Mouse (Mus musculus): ENCODE data around the gene Olfr322. TPM values are rescaled to one million over a fixed set of nuclear protein-coding genes. Genes with fewer than 3 reads are reported as not detected.

Olfr322 gene
- polyA plus RNA-seq, 1 experiment from 2014 or later: not detected

DNA sequence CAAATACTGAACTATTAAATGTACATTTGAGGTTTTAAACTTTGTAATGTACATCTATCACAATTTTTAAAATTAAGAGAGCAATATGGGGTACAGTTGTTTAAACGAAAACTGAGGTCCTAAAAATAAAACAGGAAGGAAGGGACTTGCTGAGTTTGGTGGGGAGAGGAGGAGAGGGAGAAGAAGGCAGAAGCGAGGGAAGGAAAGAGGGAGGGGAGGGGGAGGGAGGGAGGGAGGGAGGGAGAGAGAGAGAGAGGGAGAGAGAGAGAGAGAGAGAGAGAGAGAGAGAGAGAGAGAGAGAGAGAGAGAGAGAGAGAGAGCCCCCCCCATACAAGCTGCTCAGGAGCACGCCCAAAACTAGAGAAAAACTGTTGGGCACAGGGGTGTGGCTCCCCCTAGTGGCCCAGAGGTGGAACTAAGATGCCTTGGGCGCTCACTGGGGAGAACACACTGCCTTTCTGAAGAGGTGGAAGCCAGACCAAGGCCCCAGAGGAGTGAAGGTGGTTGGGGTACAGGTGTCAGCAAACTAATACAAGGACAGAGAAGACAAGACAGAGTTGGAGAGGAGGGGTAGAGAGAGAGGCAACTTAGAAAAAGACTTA is 22.1 kb upstream of the Olfr322 start:
- Histone ChIP-seq H3K27ac (ENCODE audit: low read length) (no peak overlapping the region), H3K27me3 (replicated peaks; ENCODE audit: control insufficient read depth, insufficient read depth, low read length) (peaks cover 13% of the 10 kb centered on the region), H3K9ac (ENCODE audit: low read depth, low read length) (no peak overlapping the region), H3K4me3 (ENCODE audit: low read length) (no peak overlapping the region), H3K4me2 (ENCODE audit: low read depth, low read length) (no peak overlapping the region), H3K9me3 (ENCODE audit: control insufficient read depth, low read length) (no peaks in the 10 kb centered on the region), H3K36me3 (ENCODE audit: control insufficient read depth, insufficient read depth, low read length) (no peaks in the 10 kb centered on the region), H3K4me1 (ENCODE audit: control insufficient read depth, insufficient read depth, low read length) (peaks cover 7% of the 10 kb centered on the region)
- 0 out of 2 replicates have a peak, but pooled peaks have one; percentile 46 for ATAC-seq
- WGBS: 18% methylated on average over 4 of the region's 4 CpGs

DNA sequence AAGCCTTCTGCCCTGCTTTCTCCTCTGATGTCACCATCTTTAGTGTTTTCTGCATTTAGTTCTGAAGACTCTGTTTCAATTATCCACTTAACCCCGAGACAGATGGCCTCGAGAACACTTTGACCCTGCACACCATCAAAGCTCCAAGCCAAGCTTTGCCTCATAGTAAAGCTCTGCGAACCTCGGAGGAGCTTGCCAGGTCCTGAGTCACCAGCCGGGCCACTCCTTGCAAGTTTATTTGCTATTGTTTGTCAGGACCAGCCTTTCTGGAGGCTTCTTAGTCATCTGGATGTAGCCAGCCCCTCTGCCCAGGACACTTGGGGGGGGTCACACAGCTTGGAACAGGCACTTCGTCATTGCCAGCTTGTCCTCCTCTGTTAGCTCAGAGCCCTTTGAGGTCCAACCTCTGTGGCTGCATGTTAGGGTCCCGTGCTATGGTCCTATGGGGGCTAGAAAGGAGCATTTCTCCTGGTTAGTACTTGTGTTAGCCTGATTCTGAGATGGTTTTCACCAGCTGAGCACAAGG is 20.3 kb upstream of the Olfr322 start:
- ATAC-seq: no peak
- peaks cover 7% of the 10 kb centered on the region for H3K4me1 ChIP-seq (ENCODE audit: control insufficient read depth, insufficient read depth, low read length)
- 48% methylated on average over 7 of the region's 7 CpGs for whole genome bisulfite sequencing
- no peaks in the 10 kb centered on the region for H3K9me3 ChIP-seq (ENCODE audit: control insufficient read depth, low read length)
- H3K27me3 ChIP-seq (replicated peaks; ENCODE audit: control insufficient read depth, insufficient read depth, low read length): peaks cover 13% of the 10 kb centered on the region
- H3K27ac ChIP-seq (ENCODE audit: low read length): no peak overlapping the region
- no peak overlapping the region for H3K4me3 ChIP-seq (ENCODE audit: low read length)
- H3K4me2 ChIP-seq (ENCODE audit: low read depth, low read length): no peak overlapping the region
- no peaks in the 10 kb centered on the region for H3K36me3 ChIP-seq (ENCODE audit: control insufficient read depth, insufficient read depth, low read length)
- no peak overlapping the region for H3K9ac ChIP-seq (ENCODE audit: low read depth, low read length)

DNA sequence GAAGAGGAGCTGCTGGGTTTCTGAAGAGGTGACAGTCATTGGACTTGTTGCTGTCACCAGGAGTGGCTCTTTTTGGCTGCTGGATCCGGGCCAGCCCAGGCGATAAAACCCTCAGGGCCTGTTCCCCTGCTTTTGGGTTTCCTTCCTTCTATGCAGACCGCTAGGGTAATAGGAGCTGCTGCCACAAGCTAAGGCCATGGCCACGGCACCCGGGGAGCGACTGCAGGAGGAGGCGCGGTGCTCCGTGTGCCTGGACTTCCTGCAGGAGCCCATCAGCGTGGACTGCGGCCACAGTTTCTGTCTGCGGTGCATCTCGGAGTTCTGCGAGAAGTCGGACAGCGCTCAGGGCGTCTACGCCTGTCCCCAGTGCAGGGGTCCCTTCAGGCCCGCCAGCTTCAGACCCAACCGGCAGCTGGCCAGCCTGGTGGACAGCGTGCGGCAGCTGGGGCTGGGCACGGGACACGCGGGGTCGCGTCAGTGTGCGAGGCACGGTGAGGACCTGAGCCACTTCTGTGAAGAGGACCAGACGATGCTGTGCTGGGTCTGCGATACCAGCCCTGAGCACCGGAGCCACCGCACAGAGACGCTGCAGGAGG is 18.2 kb upstream of the Olfr322 start, which contains the start of gene Trim58:
Trim58 (plus strand) TSS at position 194 of the 596 bp plus-strand sequence.
- Histone ChIP-seq H3K4me1 (ENCODE audit: control insufficient read depth, insufficient read depth, low read length) (peaks cover 7% of the 10 kb centered on the region), H3K27ac (ENCODE audit: low read length) (no peak within 1 kb of the TSS), H3K27me3 (replicated peaks; ENCODE audit: control insufficient read depth, insufficient read depth, low read length) (peaks cover 13% of the 10 kb centered on the region), H3K9ac (ENCODE audit: low read depth, low read length) (peak within 1 kb of the TSS; percentile 49; the same call in 1 of the 2 replicates), H3K4me2 (ENCODE audit: low read depth, low read length) (peak within 1 kb of the TSS; percentile 63), H3K4me3 (ENCODE audit: low read length) (peak within 1 kb of the TSS; percentile 41), H3K36me3 (ENCODE audit: control insufficient read depth, insufficient read depth, low read length) (no peaks in the 10 kb centered on the region), H3K9me3 (ENCODE audit: control insufficient read depth, low read length) (no peaks in the 10 kb centered on the region)
- 3% methylated on average over 34 of the region's 34 CpGs for WGBS
- ATAC-seq: peak; percentile 53; the same call in 1 of the 2 replicates

GRCm38 (mm10) chr11:58641057-58641456 is 17.5 kb upstream of the Olfr322 start:
- H3K4me1 ChIP-seq (ENCODE audit: control insufficient read depth, insufficient read depth, low read length): peaks cover 7% of the 10 kb centered on the region
- ATAC-seq: 0 out of 2 replicates have a peak, but pooled peaks have one; percentile 36
- 34% methylated on average over 14 of the region's 14 CpGs for WGBS
- H3K9ac ChIP-seq (ENCODE audit: low read depth, low read length): no peak overlapping the region
- H3K36me3 ChIP-seq (ENCODE audit: control insufficient read depth, insufficient read depth, low read length): no peaks in the 10 kb centered on the region
- H3K27me3 ChIP-seq (replicated peaks; ENCODE audit: control insufficient read depth, insufficient read depth, low read length): peaks cover 13% of the 10 kb centered on the region
- H3K4me3 ChIP-seq (ENCODE audit: low read length): no peak overlapping the region
- H3K9me3 ChIP-seq (ENCODE audit: control insufficient read depth, low read length): no peaks in the 10 kb centered on the region
- no peak overlapping the region for H3K27ac ChIP-seq (ENCODE audit: low read length)
- H3K4me2 ChIP-seq (ENCODE audit: low read depth, low read length): no peak overlapping the region

- 83% methylated on average over 13 of the region's 13 CpGs for WGBS
- no peak overlapping the region for H3K4me2 ChIP-seq (ENCODE audit: low read depth, low read length)
- peaks cover 13% of the 10 kb centered on the region for H3K27me3 ChIP-seq (replicated peaks; ENCODE audit: control insufficient read depth, insufficient read depth, low read length)
- no peaks in the 10 kb centered on the region for H3K36me3 ChIP-seq (ENCODE audit: control insufficient read depth, insufficient read depth, low read length)
- H3K9me3 ChIP-seq (ENCODE audit: control insufficient read depth, low read length): no peaks in the 10 kb centered on the region
- H3K27ac ChIP-seq (ENCODE audit: low read length): no peak overlapping the region
- ATAC-seq: peak; percentile 85
- no peak overlapping the region for H3K4me3 ChIP-seq (ENCODE audit: low read length)
- H3K4me1 ChIP-seq (ENCODE audit: control insufficient read depth, insufficient read depth, low read length): peaks cover 7% of the 10 kb centered on the region
- no peak overlapping the region for H3K9ac ChIP-seq (ENCODE audit: low read depth, low read length)
These were observed 16.8 kb upstream of the Olfr322 start for GRCm38 (mm10) chr11:58641638-58642358.

DNA sequence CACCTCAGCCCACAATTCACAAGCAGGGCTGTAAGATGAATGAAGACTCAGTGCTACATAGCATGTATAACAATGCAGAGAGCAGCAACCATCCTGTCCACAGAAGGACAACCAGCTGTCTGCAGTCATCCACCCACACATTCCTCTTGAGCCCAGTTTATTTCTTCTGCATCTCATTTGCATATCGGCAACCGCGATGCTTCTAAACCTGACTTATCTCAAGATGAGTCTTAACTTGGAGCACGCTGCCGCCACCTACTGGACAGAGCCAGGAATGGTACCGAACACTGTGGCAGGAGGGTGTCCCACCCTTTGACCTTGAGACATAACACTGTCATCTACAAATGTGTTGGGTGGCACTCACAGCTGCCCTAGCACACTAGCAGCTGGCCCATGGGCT is 15.2 kb upstream of the Olfr322 start:
- H3K4me3 ChIP-seq (ENCODE audit: low read length): no peak overlapping the region
- no peak overlapping the region for H3K4me2 ChIP-seq (ENCODE audit: low read depth, low read length)
- peaks cover 7% of the 10 kb centered on the region for H3K4me1 ChIP-seq (ENCODE audit: control insufficient read depth, insufficient read depth, low read length)
- H3K9me3 ChIP-seq (ENCODE audit: control insufficient read depth, low read length): no peaks in the 10 kb centered on the region
- H3K36me3 ChIP-seq (ENCODE audit: control insufficient read depth, insufficient read depth, low read length): no peaks in the 10 kb centered on the region
- WGBS: 36% methylated on average over 6 of the region's 6 CpGs
- no peak overlapping the region for H3K9ac ChIP-seq (ENCODE audit: low read depth, low read length)
- no peak overlapping the region for H3K27ac ChIP-seq (ENCODE audit: low read length)
- no peak for ATAC-seq
- peaks cover 11% of the 10 kb centered on the region for H3K27me3 ChIP-seq (replicated peaks; ENCODE audit: control insufficient read depth, insufficient read depth, low read length)

- Histone ChIP-seq H3K27me3 (replicated peaks; ENCODE audit: control insufficient read depth, insufficient read depth, low read length) (no peaks in the 10 kb centered on the region), H3K4me3 (ENCODE audit: low read length) (no peak overlapping the region), H3K36me3 (ENCODE audit: control insufficient read depth, insufficient read depth, low read length) (no peaks in the 10 kb centered on the region), H3K4me1 (ENCODE audit: control insufficient read depth, insufficient read depth, low read length) (no peaks in the 10 kb centered on the region), H3K9me3 (ENCODE audit: control insufficient read depth, low read length) (no peaks in the 10 kb centered on the region), H3K9ac (ENCODE audit: low read depth, low read length) (no peak overlapping the region), H3K27ac (ENCODE audit: low read length) (no peak overlapping the region), H3K4me2 (ENCODE audit: low read depth, low read length) (no peak overlapping the region)
- no peak for ATAC-seq
- 83% methylated on average over 3 of the region's 3 CpGs for WGBS
These were observed 3.4 kb upstream of the Olfr322 start for GRCm38 (mm10) chr11:58655151-58655550.

- H3K4me1 ChIP-seq (ENCODE audit: control insufficient read depth, insufficient read depth, low read length): no peaks in the 10 kb centered on the region
- H3K27me3 ChIP-seq (replicated peaks; ENCODE audit: control insufficient read depth, insufficient read depth, low read length): no peaks in the 10 kb centered on the region
- ATAC-seq: no peak
- no peak overlapping the region for H3K4me3 ChIP-seq (ENCODE audit: low read length)
- no peaks in the 10 kb centered on the region for H3K36me3 ChIP-seq (ENCODE audit: control insufficient read depth, insufficient read depth, low read length)
- H3K4me2 ChIP-seq (ENCODE audit: low read depth, low read length): no peak overlapping the region
- H3K9me3 ChIP-seq (ENCODE audit: control insufficient read depth, low read length): no peaks in the 10 kb centered on the region
- H3K9ac ChIP-seq (ENCODE audit: low read depth, low read length): no peak overlapping the region
- no peak overlapping the region for H3K27ac ChIP-seq (ENCODE audit: low read length)
These were observed 10.7 kb downstream of the Olfr322 start for GRCm38 (mm10) chr11:58669252-58669651.

GRCm38 (mm10) chr11:58671825-58672224 is 13.2 kb downstream of the Olfr322 start:
- Histone ChIP-seq H3K4me2 (ENCODE audit: low read depth, low read length) (no peak overlapping the region), H3K9me3 (ENCODE audit: control insufficient read depth, low read length) (no peaks in the 10 kb centered on the region), H3K4me3 (ENCODE audit: low read length) (no peak overlapping the region), H3K27me3 (replicated peaks; ENCODE audit: control insufficient read depth, insufficient read depth, low read length) (no peaks in the 10 kb centered on the region), H3K36me3 (ENCODE audit: control insufficient read depth, insufficient read depth, low read length) (no peaks in the 10 kb centered on the region), H3K27ac (ENCODE audit: low read length) (no peak overlapping the region), H3K9ac (ENCODE audit: low read depth, low read length) (no peak overlapping the region), H3K4me1 (ENCODE audit: control insufficient read depth, insufficient read depth, low read length) (no peaks in the 10 kb centered on the region)
- 54% methylated on average over 4 of the region's 4 CpGs for WGBS
- no peak for ATAC-seq
